Mouse (Mus musculus): ENCODE measurements at regions not wholly inside any gene's neighbourhood (a gene's known extent, or its start where the extent isn't known, plus 50 kb on each side); places are given as distances from the start of the nearest gene placed in this dataset.
"Not testable (repeated sequence)": the region's sequence is repeated elsewhere in the genome, so short reads cannot be mapped to it uniquely, and the experiment has no call there.

DNA sequence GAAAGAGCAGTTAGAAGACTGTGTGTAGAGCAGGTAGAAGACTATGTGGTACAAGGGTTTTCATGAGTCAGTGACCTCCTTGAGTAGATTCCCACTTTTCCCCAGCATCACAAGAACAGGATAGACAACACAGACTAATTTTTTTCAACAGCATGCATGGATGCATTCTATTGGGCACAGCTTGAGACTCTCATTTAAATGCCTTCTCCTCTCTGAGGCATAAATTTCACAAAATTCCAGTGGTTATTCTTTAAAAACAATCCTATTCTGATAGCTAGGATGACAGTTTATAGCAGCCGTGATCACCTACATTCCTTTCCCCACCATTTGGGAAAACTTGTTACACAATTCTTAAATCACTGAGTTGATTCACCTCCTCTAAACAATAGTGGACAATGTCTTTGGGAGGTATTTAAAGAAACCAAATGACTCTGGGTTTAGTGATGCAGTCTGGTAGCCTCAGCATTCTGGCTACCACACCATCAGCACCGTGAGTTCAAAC lies 418.7 kb downstream of the Hs3st1 start:
- intact Hi-C loops (cut with DNase I): no loop called here

DNA sequence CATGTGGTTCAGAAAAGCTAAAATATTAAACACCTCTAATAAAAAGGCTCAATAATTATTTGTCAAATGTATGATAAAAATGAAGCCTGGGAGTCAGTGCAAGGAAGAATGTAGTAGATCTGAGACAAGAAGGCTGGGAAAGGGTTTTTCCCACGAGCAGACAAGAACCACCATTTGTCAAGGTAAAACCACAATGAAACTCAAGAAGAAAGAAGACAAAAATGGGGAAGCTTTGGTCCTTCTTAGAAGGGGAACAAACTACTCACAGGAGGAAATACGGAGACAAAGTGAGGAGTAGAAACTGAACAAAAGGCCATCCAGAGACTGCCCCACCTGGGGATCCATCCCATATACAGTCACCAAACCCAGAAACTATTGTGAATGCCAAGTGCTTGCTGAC lies 420.0 kb downstream of the Hs3st1 start:
- intact Hi-C loops (cut with DNase I): no loop called here

DNA sequence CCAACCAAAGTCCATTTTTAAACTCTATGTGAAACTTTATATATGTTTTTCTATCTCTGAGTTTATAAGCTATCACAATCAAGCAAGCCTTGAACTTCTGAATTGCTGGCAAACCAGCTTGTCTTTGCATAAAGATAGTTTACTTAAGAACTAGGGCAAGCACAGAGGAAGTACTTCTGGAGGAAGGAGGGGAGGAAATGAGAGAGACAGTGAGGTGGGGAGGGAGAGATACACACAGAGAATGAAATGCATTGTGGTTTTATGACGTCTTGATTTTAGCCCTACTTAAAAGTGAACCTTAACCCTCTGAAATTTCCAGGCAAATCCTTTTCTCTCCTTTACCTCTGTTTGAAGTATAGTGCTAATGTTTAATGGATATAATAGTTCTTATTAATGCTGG lies 421.0 kb downstream of the Hs3st1 start:
- intact Hi-C loops (cut with DNase I): no loop called here

DNA sequence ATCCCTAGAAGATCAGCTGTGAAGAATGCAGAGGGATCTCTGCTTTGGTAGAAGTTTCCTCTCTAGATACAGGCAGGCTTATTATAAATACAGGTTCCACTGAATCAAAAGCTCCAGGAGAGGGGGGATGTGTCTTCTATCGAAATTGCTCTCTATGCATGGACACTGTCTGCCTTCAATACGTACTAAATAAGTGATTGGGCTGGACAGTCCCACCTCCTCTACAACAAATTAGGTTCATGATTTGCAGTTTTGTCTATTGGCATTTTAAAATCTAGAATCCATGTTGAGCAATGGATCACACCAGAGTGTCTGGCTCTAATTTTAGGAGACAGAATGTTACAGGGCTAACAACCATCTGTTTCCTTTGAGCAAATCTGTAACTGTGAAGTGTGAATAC lies 429.9 kb downstream of the Hs3st1 start:
- intact Hi-C loops (cut with DNase I): no loop called here

DNA sequence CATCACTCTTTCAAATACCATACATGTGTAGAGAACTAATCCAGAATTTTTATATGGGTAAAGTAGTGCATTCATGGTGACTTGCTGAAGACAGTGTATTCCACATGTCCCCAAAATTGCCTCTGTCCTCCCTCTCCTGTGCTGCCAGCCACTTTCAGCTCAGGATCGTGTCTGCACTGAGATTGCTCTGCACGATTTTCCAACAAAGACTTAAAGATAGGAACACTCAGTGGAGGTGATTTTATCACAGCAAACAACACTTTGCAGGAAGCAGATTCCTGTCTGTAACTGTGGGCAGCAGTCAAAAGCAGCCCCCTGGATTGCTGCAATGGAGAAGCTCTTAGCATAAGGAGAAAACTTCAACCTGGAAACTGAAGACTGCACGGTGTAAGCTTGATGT lies 438.8 kb downstream of the Hs3st1 start:
- intact Hi-C loops (cut with DNase I): no loop called here

DNA sequence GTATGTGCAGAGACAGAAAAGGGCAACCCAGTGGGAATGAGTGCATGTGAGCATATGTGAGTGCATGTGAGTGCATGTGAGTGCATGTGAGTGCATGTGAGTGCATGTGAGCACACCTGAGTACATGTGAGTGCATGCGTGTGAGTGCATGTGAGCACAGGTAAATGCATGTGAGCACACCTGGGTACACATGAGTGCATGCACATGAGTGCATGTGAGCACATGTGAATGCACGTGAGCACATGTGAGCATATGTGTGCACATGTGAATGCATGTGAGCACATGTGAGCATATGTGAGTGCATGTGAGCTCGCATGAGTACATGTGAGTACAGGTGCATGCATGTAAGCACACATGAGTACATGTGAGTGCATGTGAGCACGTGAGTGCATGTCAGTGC lies 434.6 kb upstream of the Clnk start:
- intact Hi-C loops (cut with DNase I): no loop called here

DNA sequence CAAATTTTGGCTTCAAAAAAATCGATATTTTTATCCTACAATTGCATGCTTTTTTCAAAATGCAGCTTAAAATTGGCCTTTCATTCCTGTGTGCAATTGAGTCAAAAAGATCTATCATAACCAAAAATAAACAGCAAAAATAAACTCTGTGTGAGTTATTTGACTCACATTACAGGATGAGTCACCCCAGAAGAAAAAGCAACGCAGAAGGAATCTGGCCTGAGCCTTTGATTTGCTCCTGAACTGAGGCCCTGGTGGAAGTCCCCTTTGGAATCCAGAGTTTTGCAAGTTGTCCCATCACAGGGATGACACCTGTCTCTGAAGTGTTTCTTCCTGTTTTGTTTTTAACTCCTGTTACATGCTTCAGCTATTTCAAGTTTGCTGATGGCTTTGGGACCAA lies 429.2 kb upstream of the Clnk start:
- intact Hi-C loops (cut with DNase I): no loop called here

DNA sequence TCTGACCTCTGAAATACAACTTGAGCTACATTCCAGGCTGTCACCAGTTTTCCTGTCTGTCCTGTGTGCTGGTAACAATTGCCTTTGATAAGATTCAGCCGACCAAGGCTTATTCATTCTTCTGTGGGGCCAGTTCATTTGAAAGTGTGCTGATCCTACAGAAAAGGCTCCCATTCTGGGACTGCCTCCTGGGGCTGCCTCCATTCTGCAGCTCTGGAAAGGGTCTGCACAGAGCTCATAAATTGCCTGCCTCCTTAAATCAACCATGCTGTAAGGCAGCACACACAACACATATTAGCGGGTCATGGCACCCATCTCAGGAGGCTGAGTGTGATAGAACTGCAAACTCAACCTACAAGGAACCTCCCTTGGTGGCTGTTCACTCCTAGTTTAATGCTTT lies 416.2 kb upstream of the Clnk start:
- intact Hi-C loops (cut with DNase I): no loop called here

DNA sequence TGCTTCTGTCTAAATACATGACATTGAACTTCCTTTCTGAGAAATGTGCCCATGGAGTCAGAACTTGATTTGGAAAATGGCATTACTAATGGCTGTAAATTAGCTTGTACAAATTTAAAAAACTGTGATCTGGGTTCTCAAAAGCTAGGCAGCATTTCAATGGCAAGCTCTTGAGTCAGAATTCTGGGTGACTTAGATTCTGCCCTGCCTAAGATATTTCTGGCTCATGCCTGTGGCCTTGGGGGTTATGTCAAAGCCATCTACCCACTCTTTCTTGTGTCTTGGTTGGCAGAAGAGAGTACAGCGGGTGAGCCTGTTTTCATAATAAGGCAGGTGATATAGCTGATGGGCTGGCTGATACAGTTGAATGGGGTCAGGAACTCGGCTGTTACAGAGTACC lies 404.4 kb upstream of the Clnk start:
- intact Hi-C loops (cut with DNase I): no loop called here

DNA sequence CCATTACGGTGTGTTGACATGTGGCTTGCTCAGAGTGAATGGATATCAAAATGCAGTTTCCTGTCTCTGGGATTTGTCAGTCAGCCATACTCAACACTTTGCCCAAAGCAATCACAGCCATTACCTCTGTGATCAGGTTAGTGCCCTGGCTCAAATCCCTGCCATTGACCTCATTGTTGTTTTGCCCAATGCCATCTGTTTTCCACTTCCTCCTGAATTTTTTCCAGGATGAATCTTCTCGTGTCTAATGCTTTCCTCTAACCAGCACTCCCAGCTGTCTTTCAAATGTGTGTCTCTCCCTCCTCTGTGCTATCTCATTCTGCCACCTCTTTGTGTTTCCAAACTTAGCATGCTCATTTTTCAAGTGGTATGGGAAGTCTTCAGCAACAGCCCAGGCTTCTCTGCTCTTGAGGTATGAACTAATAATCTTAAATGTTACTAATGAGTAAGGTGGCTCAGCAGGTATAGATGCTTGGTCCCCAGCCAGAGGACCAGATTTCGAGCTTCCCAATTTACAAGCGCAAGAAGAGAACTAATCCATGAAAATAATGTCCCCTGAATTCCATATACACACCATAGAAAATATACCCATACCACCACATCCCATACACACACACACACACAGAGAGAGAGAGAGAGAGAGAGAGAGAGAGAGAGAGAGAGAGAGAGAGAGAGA lies 397.2 kb upstream of the Clnk start:
- intact Hi-C loops (cut with DNase I): no loop called here

DNA sequence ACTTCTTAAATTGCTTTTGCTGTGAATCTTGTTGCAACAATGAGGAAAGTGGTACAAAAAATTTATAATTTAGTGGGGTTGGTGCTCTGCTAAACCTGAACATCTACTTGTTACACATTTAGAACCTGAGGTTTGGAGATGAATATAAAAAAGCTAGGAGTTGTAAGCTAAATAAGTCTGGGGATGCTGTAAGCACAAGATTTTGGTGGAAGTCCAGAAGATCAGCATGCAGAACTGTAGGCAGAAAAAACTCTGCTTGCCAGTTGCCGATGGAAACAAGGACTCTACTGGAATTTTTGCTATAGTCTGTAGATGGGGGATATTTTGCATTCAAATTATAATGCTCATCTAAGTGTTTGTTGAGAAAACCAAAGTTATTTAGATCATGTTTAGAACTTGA lies 390.5 kb upstream of the Clnk start:
- intact Hi-C loops (cut with DNase I): no loop called here

DNA sequence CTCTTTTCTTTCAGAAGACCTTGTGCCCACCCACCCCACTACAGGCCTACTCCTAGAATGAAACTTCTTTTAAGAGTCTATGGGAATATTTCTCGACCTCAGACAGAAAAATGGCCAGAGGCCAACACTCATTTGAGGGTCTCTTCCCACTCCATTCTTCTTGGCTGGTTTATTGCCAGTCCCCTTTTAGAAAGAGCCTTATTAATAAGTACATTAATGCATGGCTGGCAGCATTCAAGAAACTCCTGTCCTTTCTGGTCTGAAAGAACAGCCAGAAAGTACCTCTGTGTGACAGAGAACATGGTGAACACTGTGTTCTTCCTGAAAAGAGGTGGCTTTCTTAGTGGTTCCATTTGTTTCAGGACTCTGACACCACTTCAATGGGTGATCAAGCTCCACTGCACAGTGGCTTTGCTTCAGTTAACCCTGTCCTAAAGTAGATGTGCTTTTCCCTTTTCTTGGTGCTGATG lies 384.1 kb upstream of the Clnk start:
- intact Hi-C loops (cut with DNase I): no loop called here

DNA sequence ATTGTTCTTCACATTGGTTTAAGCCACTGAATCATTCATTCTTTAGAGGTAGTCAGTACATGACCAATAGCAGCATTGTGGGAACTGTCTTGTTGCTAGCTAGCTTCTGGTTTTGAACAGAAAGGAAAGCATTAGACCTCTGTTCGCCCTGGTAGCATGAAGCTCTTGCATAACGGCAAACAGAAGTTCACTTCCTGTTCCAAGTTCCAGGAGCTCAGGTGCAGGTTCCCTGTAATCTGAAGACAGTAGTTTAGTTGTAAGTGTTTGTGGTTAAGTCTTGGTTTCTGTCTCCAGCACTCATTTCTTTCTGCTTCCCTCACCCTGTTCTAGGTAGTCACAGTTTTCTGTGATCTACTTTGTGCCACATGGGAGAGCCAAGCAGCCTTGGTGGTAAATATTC lies 381.1 kb upstream of the Clnk start:
- intact Hi-C loops (cut with DNase I): no loop called here

DNA sequence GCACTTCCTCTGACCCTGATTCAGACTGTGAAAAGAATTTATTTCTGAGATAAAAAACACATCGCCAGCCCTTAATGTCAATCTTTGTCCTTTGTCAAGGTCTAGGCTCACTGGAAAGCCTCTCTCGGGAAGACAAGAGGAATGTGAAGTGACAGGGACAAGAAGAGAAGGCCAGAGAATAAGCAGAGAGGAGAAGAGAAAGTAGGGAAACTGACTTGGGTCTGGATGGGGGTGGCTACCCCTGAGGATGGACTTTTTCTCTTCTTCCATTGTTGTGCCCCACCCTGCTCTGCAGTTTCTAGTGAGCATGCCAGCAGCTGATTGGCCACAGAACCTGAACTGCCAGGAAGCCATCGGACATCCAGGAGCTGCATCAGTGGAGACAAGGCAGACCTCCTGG lies 375.6 kb upstream of the Clnk start:
- intact Hi-C loops (cut with DNase I): no loop called here

DNA sequence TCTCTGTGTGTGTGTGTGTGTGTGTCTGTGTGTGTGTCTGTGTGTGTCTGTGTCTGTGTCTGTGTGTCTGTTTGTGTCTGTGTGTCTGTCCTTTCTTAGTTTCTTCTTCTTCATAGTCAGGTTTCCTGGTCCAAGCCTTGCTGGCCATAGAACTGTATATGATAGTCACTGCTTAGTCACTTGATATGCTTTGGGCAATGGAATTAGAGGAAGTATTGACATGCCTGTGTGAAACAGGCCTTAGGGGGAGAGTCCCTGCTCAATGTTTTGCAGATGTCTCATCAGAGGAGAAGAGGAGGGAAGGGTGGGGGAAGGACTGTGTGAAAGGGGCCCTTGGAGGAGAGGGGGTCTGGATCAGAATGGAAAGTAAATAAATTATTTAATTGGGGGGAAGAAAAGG lies 374.4 kb upstream of the Clnk start:
- intact Hi-C loops (cut with DNase I): no loop called here

DNA sequence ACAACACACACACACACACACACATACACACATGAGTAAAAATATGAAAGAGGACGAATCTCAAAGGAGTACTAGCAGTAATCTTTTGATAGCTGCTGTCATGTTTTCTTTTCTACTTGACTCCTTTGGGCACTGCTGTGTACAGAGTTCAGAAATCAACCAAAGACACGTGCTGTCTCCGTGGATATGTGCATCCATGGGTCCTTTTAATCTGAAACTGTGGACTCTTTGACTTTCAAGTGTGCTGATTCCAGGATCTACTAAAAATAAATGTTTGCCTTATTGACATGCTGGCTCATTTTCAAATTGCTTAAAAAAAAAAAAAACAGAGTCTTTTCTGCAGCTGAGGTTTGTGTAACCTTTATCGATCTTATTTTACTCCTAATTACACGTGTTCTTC lies 343.1 kb upstream of the Clnk start:
- intact Hi-C loops (cut with DNase I): no loop called here

DNA sequence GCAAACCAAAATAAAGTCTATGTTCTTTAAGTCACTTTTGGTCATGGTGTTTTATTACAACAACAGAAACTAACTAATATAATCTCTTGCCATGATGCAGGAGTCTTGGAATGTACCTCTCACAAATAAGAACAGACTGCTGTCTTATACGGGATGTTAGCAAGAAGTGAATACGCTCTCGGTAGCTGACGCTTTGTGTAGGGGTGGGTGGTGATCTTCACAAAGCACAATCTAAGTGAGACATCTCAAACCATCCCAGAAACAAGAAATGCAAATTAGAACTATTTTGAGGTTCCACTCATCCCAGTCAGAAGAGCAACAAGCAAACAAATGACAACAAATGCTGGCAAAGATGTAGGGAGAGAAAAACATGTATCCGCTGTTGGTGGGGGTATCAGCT lies 339.7 kb upstream of the Clnk start:
- intact Hi-C loops (cut with DNase I): no loop called here

DNA sequence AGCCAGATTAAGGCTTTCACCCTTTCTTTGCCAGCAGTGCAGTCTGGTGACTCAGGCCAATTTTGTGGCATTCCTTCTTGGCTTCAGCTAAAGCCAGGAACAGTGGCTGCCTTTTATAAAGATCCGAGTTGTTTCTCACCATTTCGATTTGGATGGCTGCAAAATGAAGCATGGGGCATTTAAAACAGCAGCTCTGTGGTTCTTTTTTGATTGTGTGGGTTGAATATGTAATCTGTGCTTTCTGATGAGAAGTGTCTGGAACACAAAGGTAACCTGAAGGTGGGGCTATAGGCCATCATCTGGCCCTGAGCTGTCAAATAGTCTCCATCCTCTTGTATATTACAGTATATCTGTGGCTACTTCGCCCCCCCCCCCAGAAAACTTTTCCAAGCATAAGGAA lies 338.4 kb upstream of the Clnk start:
- intact Hi-C loops (cut with DNase I): no loop called here

DNA sequence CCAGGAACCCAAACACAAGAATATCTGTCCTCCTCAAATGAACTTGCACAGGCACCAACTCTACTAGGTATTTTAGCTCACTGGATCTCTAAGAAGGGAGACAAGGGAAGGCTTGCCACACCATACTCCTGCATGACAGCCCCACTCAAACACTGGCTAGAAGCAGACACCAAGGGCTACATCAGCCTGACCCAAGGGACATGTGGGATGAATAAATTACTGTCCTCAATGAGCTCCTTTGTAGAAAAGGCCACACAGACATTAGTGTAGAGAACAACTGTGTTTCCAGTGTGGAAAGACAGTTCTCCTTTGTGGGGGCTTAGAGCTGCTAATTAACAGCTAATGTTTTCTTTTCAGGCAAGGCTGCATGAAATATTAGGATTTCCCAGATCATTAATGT lies 335.9 kb upstream of the Clnk start:
- intact Hi-C loops (cut with DNase I): no loop called here

DNA sequence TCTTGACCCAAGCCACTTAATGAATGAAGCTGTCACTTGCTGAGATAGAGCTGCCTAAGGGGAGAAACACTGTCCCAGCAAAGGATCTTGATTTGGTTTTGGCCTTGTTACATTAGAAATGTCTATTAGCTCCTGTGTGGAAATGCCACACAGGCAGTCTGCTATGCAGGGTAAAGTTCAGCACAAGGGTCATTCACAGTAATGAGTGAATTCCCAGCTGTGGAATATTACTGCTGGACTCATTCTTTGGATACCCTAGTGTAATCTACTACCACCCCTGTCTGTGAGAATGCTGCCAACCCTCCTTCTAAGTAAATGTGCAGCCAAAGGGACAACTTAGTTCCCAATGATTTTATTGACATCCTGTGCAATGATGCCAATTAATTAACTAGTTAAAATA lies 322.2 kb upstream of the Clnk start:
- intact Hi-C loops (cut with DNase I): no loop called here

DNA sequence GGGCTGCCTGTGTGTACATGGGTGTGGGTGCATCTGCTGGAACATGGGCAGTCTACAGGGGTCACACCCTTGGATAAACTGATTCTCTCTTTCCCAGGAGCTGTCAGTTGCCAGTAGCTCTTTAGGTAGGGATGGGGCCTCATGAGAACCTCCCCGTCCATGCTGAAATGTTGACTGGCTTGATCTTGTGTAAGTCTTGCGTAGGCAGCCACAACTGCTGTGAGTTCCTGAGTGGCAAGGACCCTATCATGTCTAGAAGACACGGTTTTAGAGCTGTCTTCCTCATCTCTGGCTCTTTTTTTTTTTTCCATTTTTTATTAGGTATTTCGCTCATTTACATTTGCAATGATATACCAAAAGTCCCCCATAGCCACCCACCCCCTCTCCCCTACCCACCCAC lies 314.5 kb upstream of the Clnk start:
- intact Hi-C loops (cut with DNase I): not testable (repeated sequence)

DNA sequence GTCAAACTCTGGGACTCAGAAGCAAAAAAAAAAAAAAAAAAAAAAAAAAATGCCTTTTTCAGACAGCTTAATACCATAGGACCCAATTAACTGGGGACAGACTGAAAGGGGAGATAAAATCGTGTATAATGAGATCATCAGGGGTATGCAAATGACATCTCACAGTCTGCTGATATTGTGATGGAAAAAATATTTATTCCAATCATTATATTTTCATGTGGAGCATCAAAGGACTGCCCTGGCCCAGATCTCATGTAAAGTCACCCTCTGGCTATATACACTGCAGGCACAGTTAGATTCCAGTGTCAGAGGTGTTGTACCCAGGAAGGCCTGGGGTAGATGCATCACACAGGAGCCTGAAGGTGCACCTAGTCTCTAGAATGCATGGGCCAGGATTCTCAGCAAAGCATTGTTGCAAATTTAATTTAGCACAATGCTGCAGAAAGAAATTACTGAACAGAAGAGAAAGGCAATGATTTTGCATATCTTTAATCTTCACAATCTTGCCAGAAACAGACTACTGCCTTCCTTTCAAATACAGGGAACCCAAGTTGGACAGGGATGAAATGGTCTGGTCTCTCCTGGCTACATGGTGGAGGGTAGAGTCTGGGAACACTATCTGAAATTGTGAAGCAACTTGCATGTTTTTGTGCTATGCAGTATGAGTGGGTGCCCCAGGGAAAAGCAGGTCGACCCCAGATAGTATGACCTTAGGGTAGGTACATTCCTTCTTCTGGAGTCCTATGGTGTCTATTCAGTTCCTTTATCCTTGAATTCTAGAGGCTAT lies 305.2 kb upstream of the Clnk start:
- intact Hi-C loops (cut with DNase I): no loop called here

DNA sequence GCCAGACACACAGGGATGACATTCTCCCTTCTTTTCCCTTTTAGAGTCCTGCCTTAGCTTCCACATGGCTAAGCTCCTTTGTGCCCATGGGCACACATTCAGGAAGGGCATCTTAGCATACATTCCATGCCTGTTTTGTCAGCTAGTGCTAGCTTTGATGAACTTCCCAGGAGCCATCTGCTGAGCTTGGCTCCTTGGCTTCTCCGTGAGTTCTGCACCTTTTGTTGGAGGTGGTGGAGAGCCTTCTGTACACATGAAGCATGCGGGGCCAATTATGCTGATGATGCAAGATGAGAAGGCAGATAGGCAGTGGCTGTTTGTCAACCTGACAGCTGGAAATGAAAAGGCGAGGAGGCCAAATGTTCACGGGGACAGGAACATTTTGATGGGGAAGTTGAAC lies 304.4 kb upstream of the Clnk start:
- intact Hi-C loops (cut with DNase I): no loop called here

Measured in adrenal gland (tissue).